Mouse (Mus musculus) embryonic fibroblast, embryonic 13.5 days (primary cell): Measurements from ENCODE around the gene Wwox.

Experiments
- CTCF ChIP-seq: IDR thresholded peaks from 2 replicates; pipeline ENCODE4 v1.5.1; 2011; ENCODE audit warnings: mild to moderate bottlenecking, control low read depth, low read length, moderate library complexity, borderline replicate concordance; ENCODE audit not compliant: insufficient read depth
- POLR2A ChIP-seq: IDR thresholded peaks from 2 replicates; pipeline ENCODE4 v1.6.1; 2011; ENCODE audit warnings: low read depth, mild to moderate bottlenecking, control low read depth, low read length, moderate library complexity

- TF ChIP-seq POLR2A (no peak), CTCF (no peak)
These were observed 134.3 kb downstream of the Wwox start for GRCm38 (mm10) chr8:114573747-114574093.
